Mouse (Mus musculus) neural tube, embryonic 10.5 days (tissue): ENCODE data around the gene Bcas1.

Source experiments
- DNase-seq: peaks from one replicate; pipeline ENCODE4 v3.0.0-alpha.2; 2017; ENCODE audit warnings: low spot score; ENCODE audit errors: extremely low spot score

Gene Bcas1

DNA sequence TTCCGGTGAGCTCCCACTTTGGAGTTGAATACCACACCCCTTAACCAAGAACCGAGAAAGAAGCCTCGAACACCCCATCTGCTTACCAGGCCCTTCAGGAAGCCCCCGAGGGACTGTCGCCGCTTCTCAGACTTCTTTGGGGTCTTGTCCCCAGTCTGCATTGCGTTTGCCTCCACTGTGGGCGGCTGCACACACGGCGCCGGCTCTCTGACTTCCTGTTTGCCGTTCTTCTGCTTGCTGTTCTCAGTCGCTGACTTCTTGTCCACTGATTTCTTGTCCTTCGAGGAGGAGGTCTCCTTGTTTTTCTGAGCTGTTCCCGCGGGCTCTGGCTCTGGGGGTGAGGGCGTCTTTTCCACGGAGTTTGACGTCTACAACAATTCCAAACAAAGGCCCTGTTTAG lies 78.5 kb downstream of the Bcas1 start:
- DNase-seq, result no peak

DNA sequence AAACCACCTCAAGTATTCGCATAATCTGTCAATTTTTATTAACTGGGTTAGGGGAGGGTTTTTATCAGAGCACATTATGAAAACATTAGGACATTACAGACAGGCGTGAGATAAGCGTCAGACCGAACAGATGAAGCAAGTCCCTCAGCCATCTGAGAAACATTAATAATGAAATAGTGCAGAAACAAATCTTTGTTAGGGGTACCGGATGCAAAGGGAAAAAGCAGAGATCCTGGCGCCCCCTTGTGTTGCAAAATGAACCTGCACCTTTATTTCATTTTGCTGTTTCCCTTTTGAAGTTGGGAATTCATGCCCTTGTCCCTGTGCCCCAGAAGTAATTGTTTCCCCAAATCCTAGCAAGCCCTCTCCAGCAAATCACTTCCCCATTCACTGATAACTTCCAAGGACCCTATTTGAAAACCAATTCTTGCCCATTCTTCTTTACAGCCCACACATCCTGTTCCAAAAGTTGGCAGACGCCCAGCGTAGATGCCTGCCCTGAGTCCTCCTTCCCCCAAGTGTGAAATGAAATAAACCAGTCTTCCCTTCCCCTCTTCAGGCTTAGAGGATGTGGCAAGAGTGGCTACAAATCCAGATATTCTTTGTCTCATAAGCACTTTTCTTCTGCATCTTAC lies 80.4 kb downstream of the Bcas1 start:
- DNase-seq, result peak; percentile 74

DNA sequence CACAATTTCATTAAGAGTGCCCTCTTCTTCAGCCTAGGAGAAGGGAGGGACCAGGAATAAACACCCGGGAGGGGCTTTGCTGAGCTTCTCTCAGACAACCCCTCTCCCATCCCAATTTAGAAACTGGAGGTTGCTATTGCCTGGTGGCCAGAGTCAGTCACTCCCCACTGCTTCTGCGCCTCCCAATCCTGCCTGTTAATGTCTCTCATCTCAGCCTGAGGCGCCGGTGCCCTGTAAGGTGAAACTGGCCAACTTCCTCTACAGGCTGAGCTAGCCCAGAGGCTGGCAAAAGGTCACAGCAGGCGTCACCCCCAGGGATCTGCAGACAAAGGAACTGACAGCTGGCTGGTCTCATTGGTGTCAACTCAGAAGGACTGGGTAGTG lies 82.2 kb downstream of the Bcas1 start:
- DNase-seq, result peak; percentile 61

DNA sequence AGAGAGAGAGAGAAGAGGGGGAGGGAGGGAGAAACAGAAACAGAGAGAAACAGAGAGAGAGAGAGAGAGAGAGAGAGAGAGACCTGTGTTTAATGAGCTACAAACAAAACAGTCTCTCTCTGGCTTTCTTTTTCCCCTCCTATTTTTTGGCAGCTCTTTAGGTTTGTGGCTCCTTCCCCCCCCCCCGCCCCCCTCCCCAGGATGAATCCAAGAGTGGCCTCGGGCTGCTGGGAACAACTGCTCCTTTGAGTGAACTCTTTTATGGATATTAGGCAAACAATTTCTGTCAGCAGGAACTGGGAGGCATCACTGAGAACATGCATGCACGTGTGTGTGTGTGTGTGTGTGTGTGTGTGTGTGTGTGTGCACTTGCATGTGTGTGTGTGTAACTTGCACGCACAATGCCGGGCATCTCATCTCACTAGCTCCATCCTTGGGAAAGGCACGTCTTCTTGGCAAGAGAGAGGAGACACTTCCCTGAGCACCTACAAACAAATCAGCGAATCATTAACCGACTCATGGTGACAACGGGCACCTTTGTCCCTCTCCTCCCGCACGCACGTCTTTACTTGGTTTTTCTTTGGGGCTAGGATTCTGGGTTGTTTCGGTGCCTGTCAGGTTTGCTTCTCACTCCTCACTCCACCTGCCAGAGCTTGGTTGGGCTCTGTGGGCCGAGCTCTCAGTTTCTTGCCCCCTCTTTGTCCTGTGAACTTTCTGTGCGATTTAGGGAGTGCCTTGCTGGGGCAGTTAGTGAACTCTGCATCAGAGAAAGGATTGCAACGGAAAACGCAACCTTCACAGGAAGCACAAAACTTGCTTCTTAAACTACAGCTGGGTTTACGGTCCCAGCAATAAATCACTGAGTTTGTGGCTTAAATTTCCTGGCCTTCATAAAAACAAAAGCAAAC lies 82.9 kb downstream of the Bcas1 start:
- no peak for DNase-seq

DNA sequence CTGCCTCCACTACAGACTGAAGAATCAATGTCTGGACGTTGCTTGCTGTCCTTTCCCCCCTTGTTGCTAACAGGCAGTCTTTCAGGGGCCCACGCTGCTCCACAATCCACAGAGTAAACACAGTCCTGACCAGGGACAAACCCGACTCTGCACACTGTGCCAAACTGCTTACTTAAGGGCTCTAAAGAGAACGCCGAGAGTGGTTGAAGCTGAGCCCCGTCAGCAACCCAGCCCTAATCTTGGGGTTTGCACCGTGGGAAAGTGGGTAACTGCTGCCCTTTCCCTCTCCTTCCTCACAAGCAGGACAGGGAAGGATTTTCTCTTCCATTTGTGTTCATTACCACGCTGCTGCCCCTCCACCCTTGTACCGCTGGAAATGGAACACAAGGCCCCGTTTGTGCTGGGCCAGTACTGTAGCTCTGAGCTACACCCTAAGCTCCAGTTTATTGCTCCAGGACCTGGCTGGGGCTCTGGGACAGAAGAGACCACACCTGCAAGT lies 83.8 kb downstream of the Bcas1 start:
- DNase-seq, result no peak

GRCm38 (mm10) chr2:170343133-170343818 lies 84.4 kb downstream of the Bcas1 start:
- peak; percentile 77 for DNase-seq

DNA sequence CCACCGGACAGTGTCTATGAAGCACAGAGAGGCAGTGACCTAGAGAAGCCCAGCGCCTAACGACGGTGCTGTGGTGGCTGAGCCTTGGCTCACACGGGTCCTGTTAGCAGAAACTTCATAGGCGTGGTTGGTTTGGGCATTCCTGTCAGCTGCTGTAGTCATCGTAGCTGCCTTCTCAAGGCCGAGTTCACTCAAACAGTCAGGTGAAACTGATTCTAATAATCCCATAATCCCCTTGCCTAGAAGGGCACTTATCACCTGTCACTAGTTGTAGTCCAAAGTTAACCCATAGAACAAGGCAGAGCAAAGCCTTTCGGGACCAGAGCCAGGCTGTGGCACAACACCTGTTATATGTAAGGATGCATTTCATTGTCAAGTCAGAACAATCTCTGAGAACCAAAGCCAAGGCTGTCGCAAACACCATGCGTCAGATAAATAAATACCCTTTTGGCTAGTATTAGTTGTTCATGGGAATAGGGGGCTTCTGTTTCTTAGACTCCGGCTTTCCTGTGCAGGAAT lies 85.3 kb downstream of the Bcas1 start:
- DNase-seq, result no peak

- no peak for DNase-seq
Observed at GRCm38 (mm10) chr2:170341179-170341578, 86.5 kb downstream of the Bcas1 start.

- DNase-seq, result no peak
Observed at GRCm38 (mm10) chr2:170336266-170336760, 91.3 kb downstream of the Bcas1 start.

GRCm38 (mm10) chr2:170335168-170335567 lies 92.5 kb downstream of the Bcas1 start:
- no peak for DNase-seq

- DNase-seq, result no peak
Observed at GRCm38 (mm10) chr2:170331870-170332269, 95.8 kb downstream of the Bcas1 start.

- DNase-seq, result no peak
Observed at GRCm38 (mm10) chr2:170330466-170330865, 97.2 kb downstream of the Bcas1 start.

GRCm38 (mm10) chr2:170329921-170330320 lies 97.7 kb downstream of the Bcas1 start:
- DNase-seq, result no peak

- peak; percentile 81 for DNase-seq
Observed at GRCm38 (mm10) chr2:170323925-170324347, 103.7 kb downstream of the Bcas1 start.

GRCm38 (mm10) chr2:170322013-170322414 lies 105.6 kb downstream of the Bcas1 start:
- no peak for DNase-seq

DNA sequence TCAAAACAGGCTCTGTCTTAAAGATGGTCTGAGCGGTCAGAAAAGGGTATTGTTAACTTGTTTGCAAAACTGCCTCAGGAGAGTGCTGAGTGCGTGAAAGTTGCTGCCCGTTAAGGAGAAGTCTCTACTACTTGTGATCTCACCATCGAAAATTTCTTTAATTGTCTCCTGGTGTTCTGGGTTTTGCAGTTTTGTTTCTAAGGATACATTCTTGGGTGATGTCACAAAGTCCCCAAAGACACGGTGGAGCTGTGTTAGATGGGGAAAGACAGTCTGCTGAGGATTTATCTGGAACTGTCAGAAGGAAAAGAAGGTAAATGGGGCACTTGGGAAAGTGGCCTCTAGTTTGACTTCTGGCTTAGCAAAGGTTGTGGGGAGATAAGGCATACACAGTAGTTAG lies 106.1 kb downstream of the Bcas1 start:
- DNase-seq, result no peak

GRCm38 (mm10) chr2:170319533-170320463 lies 107.8 kb downstream of the Bcas1 start:
- peak; percentile 60 for DNase-seq

DNA sequence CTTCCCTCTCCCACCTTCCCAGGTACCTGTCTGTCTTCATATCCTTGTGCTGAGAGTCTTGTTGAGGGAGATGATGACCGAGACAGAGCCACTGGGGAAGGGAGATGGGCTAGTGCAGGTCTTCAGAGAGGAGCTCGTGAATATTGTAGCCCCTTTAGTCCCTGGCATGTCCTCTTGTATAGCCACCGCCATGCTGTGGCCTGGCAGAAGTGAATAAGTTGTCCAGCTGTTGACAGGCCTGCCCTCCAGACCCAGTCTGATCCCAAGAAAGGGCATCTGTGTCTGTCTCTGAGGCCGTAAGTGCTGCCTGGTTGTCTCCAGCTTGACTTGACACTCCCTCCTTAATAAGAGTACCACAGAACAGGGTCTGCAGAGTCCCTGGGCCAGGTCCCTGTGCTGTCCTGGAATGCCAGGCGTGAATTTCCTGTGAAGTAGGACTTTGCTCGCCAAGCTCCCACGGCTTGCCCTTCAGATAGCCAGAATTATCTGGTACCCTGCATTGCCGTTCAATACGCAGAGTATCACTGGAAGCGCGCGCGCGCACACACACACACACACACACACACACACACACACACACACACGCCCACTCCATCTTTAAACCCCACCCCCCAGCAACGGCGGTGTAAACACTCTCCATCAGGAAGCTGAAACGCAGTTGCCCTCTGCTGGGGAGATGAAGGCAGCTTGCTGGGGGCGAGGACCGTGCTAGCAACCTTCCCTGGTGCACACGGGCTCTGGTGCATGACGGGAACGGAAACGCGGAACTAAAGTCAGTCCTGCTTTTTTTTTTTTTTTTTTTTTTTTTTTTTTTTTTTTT lies 108.7 kb downstream of the Bcas1 start:
- DNase-seq, result peak; percentile 88

DNA sequence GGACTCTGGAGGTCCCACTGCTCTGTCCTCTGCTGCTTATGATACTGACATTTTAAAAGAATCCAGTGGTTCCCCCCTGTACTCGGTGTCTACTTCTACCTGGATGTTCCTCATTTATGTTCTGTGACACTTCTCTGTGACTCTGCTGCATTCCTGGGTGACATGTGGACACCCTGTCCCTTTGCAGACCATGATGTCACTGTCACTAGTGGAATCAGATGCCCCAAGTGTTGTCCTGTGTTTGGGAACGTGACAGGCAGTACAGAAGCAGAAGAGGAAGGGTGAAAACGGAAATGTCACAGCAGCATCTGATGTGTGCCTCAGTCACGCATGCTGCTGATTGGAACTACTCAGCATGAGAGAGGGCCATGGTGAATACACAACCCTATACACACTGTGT lies 110.9 kb downstream of the Bcas1 start:
- no peak for DNase-seq

GRCm38 (mm10) chr2:170316344-170316743 lies 111.3 kb downstream of the Bcas1 start:
- DNase-seq, result no peak
